Mouse (Mus musculus): ENCODE data around the gene Olfr1380.
"Not testable (repeated sequence)": the region's sequence is repeated elsewhere in the genome, so short reads cannot be mapped to it uniquely, and the experiment has no call there.

Gene Olfr1380

DNA sequence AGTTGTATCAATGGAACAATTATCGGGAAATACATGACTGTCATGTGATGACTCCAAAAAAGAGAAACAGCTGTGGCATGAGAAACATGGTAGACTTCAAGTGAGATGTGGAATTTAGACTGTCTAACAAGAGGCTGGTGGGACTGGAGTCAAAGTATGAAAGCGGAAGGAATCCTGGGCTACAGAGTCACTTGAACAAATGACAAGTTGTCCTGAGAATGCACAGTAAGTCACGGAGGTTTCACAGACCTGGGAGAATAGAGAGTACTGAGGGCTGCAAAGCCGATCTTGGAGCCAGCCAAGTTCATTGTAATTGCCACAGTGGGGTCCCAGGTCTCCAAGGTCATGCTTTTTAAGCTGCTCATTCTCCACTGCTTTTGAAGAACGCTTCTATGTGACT is at the start of gene Olfr1380:
Gene Olfr1380 (plus strand): TSS at position 301 of the 400 bp plus-strand sequence.
- DNase-seq (ENCODE audit: low spot score), result not testable (repeated sequence)

GRCm38 (mm10) chr11:49518086-49518485 is 38.6 kb upstream of the Olfr1380 start:
- no peak for DNase-seq (ENCODE audit: low spot score)

DNA sequence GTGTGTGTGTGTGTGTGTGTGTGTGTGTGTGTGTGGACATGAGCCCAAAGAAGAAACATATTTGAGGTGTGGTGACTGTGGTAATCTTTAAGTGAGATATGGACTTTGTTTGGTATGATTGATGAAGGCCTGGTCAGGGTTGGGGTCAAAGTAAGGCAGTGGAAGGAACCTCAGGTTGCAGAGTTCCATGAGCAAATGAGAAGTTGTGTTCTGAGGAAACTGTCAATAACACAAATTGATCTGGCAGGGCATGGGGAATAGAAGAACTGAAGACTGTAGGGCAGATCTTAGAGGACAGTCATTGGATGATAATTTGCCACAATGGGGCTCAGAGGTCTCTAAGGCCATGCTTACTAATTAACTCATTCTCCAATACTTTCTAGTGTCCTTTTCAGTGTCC is 37.3 kb upstream of the Olfr1380 start, which contains the start of gene Olfr1383:
Gene Olfr1383 (plus strand): TSS at position 301 of the 400 bp plus-strand sequence.
- no peak for DNase-seq (ENCODE audit: low spot score)

DNA sequence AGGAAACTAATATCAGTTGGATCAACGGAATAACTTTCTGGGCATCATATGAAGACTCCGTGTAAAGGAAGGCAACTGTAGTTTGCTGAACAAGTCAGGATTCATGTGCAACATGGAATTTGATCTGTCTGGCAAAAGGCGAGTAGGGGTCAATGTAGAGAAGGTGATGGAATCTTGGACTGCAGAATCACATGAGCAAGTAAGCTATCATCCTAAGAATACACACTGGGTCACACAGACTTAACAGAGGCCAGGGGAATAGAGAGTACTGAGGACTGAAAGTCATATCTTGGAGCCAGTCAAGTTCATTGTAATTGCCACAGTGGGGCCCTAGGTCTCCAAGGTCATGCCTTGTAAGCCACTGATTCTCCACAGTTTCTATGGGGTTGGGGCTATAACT is 28.7 kb upstream of the Olfr1380 start, which contains the start of gene Olfr1382:
Gene Olfr1382 (plus strand): TSS at position 301 of the 400 bp plus-strand sequence.
- DNase-seq (ENCODE audit: low spot score), result no peak

DNA sequence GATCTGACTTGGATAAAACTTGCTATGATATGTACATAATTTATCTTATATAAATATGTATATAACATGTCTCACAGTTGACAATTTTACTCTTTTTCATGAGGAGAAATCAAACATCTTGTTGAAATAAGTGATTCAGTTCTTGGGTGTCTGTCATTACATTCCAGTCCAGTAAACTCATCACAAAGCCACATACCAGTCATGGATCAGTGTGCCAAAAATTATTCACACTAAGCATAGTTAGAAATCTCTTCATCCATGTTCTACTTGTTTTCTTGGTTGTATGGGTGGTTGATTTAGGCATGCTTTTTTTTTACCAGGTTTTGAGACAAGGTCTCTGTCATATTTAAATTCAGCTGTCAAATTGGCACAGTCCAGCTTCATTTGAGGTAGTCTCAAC is 23.9 kb upstream of the Olfr1380 start:
- no peak for DNase-seq (ENCODE audit: low spot score)

GRCm38 (mm10) chr11:49536631-49537030 is 20.0 kb upstream of the Olfr1380 start:
- not testable (repeated sequence) for DNase-seq (ENCODE audit: low spot score)

- DNase-seq (ENCODE audit: low spot score), result not testable (repeated sequence)
These were observed 13.5 kb upstream of the Olfr1380 start, which contains the start of gene Olfr1381 for GRCm38 (mm10) chr11:49543149-49543548. TSS of gene Olfr1381 (plus strand) at chr11:49543449.

DNA sequence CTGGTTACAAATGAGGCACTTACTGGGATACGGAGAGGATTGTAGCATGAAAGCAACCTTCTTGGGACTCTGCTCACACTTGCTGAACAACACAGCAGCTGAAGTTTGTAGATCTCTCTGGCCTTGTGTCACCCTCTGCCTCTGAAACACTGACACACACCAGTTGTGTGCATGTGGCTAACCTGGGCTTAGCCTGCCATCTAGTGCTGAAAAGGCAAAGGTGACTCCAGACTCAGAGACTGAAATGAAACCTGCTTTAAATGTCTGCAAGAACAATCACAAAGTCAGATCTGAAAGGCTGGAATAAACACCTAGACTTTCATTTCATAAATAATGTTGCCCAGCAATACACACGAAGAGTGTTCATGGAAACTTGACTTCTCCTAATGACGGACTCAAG is 2.6 kb upstream of the Olfr1380 start:
- DNase-seq (ENCODE audit: low spot score), result not testable (repeated sequence)

- not testable (repeated sequence) for DNase-seq (ENCODE audit: low spot score)
These were observed 18.4 kb downstream of the Olfr1380 start for GRCm38 (mm10) chr11:49575054-49575453.

DNA sequence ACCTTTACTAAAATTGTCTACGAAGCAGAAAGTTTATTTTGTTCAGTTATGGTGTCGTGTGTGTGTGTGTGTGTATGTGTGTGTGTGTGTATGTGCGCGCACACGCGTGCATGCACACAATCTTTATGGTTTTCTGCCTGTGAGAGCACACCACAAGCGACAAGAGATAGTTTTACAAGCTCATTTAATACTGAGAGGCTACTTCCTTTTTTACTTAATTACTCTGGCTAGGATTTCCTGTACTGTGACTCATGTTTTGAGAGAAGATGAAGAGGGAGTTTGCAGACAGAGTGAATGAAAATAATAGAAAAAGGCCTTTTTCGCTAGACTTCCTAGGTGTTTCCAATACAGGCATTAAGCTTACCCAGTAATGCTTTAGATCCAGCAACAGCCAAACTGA is 23.8 kb downstream of the Olfr1380 start:
- not testable (repeated sequence) for DNase-seq (ENCODE audit: low spot score)

DNA sequence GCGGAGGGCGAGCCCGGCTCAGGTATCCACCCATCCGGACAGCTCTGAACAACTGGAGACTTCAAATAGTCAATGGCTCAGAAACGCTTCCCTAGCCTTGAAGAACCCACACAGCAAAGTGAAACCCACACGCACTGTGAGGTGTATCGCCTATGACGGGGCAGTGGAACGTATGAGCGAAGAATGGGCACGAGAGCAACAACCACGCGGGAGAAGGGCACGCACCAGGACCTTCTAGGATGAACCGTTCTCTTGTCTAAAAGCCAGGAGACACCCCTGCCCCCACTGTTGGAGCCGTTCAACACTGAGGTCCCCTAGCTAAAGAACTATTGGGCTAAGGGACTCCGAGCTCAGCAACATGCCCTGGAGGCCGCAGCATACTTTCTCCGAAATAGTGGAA is 33.5 kb downstream of the Olfr1380 start:
- no peak for DNase-seq (ENCODE audit: low spot score)

GRCm38 (mm10) chr11:49597149-49597548 is 40.5 kb downstream of the Olfr1380 start:
- not testable (repeated sequence) for DNase-seq (ENCODE audit: low spot score)

DNA sequence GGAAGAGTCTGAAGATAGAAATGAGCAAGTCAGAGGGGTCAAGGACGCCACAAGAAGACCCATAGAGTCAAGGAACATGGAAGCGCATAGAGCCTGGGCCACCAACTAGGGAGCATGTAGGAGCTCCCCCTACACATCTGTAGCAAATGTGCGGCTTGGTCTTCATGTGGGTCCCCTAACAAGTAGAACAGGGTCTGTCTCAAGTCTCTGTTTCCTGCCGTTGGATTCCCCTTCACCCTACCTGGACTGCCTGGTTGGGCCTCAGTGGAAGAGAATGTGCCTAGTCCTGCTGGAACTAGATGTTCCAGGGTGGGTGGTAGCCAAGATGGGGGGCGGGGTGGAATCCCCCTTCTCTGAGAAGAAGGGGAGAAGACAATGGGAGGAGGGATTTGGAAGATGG is 51.6 kb downstream of the Olfr1380 start:
- DNase-seq (ENCODE audit: low spot score), result not testable (repeated sequence)

DNA sequence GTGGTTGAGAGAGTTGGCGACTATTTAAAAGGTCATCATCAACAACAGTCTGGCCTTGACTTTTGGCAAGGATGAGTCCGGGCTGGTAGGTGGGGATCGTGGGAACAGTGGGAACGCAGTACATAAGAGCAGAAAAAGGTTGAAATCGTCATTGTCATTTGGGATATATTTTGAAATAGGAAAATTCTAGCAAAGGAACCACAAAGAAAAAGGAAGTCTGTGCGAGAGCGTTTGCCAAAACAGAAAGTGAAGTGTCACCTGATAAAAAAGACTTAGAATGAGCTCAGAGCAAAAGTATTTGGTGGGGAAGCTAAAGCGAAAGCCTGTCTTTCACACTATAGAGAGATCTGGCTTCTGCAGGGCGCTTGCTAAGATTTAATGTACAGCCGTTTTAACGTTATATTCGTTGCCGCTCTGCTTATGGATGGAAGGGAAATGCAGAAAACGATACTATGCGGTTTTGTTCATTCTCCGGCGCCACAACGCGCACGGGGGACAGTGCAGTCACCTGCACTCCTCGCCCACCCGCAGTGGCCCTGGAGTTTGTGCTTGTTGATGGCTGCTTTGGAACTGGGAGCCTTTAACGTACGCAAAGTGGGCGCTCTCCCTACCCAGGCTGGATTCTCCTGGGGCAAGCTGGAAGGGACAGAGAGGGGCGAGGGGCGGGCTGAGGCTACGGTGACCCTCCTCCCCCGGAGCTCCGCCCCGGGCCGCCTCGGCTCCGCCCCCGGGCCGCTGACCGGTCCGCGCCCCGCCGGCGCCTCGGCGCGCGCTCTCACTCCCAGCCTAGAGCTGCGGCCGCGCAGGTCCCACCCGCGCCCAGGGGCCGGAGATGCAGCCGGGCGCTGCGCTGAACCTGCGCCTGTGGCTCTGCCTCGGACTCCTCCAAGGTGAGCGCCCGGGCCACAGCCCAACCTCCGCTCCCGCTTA is 52.5 kb downstream of the Olfr1380 start, which contains the start of gene Flt4:
Gene Flt4 (plus strand): TSS at position 326 of the 930 bp plus-strand sequence.
- DNase-seq (ENCODE audit: low spot score), result not testable (repeated sequence)

- not testable (repeated sequence) for DNase-seq (ENCODE audit: low spot score)
These were observed 53.5 kb downstream of the Olfr1380 start for GRCm38 (mm10) chr11:49609868-49610824.

GRCm38 (mm10) chr11:49611349-49611748 is 54.7 kb downstream of the Olfr1380 start:
- DNase-seq (ENCODE audit: low spot score), result not testable (repeated sequence)

DNA sequence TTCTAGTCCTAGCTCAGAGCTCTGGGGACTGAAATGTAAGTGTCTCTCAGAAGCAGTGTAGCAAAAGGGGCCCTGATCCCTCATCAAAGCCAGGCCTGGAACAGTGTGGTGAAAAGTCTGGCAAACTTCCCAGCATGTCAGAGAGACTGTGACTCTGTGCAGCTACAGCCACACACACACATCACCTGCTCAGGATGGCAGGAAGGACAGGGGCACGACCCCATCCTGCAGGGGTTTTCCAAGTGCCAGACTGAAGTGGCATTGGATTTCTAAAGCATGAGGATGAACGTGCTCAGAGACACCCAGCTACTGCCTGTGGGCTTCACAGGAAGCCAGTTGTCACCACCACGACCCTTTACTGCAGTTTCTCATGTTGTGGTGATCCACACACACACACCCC is 55.5 kb downstream of the Olfr1380 start:
- DNase-seq (ENCODE audit: low spot score), result no peak

GRCm38 (mm10) chr11:49613349-49613748 is 56.7 kb downstream of the Olfr1380 start:
- no peak for DNase-seq (ENCODE audit: low spot score)
